Mouse (Mus musculus) C2C12 (cell line): ENCODE results near the gene Mettl7a1. TPM values are rescaled to one million over a fixed set of nuclear protein-coding genes. Genes with fewer than 3 reads are reported as not detected.
"Not testable (repeated sequence)": the region's sequence is repeated elsewhere in the genome, so short reads cannot be mapped to it uniquely, and the experiment has no call there.

Source experiments
- H3K27me3 ChIP-seq: one replicate; pipeline ENCODE4 v1.6.1; 2011; ENCODE audit not compliant: control insufficient read depth, insufficient read depth, insufficient read length
- H3K36me3 ChIP-seq: one replicate; pipeline ENCODE4 v1.6.1; 2011; ENCODE audit not compliant: control insufficient read depth, insufficient read depth
- H3K4me3 ChIP-seq: one replicate; pipeline ENCODE4 v1.5.1; 2011; ENCODE audit warnings: mild to moderate bottlenecking, control low read depth; ENCODE audit not compliant: poor library complexity, insufficient read depth, severe bottlenecking
- H3K79me2 ChIP-seq: one replicate; pipeline ENCODE4 v1.6.1; 2011; ENCODE audit not compliant: control insufficient read depth, insufficient read depth
- H3K79me3 ChIP-seq: one replicate; pipeline ENCODE4 v1.6.1; 2011; ENCODE audit warnings: low read depth, control low read depth
- H3ac ChIP-seq: one replicate; pipeline ENCODE3; 2011; ENCODE audit warnings: low read depth; ENCODE audit not compliant: control insufficient read depth, insufficient read length
- CEBPB ChIP-seq: IDR thresholded peaks from one replicate; pipeline ENCODE4 v1.6.1; 2011; ENCODE audit warnings: low read depth, mild to moderate bottlenecking, control low read depth, moderate library complexity
- CTCF ChIP-seq: IDR thresholded peaks from one replicate; pipeline ENCODE4 v1.5.1; 2011; ENCODE audit not compliant: control insufficient read depth, insufficient read depth, insufficient read length
- FOSL1 ChIP-seq: IDR thresholded peaks from one replicate; pipeline ENCODE4 v1.8.0; 2011; ENCODE audit warnings: mild to moderate bottlenecking, low read length; ENCODE audit not compliant: poor library complexity, insufficient read depth, severe bottlenecking
- MAX ChIP-seq: IDR thresholded peaks from one replicate; pipeline ENCODE4 v1.6.1; 2011; ENCODE audit warnings: mild to moderate bottlenecking, control low read depth
- MYOD1 ChIP-seq: IDR thresholded peaks from one replicate; pipeline ENCODE4 v1.6.1; 2011; ENCODE audit warnings: low read depth; ENCODE audit not compliant: control insufficient read depth, insufficient read length
- MYOG ChIP-seq: IDR thresholded peaks from one replicate; pipeline ENCODE4 v1.6.1; 2011; ENCODE audit not compliant: control insufficient read depth, insufficient read length; ENCODE audit errors: extremely low read depth
- USF1 ChIP-seq: IDR thresholded peaks from one replicate; pipeline ENCODE4 v1.6.1; 2011; ENCODE audit warnings: low read depth, mild to moderate bottlenecking, control low read depth, moderate library complexity
- polyA plus RNA-seq: library from polyadenylated mRNA; unstranded; fragments of >200 nt; fragmentation: generic; extraction: Trizol; gene quantifications from one replicate; pipeline ENCODE4 v1.2.1, GENCODE M21; 2012; ENCODE audit warnings: missing spikeins

The Mettl7a1 gene
- polyA plus RNA-seq, 1 experiment: 4.5 TPM

- Histone ChIP-seq H3ac (no peak overlapping the region), H3K79me2 (no peaks in the 10 kb centered on the region), H3K4me3 (no peak overlapping the region), H3K27me3 (no peaks in the 10 kb centered on the region), H3K79me3 (no peaks in the 10 kb centered on the region), H3K36me3 (peaks cover 34% of the 10 kb centered on the region)
- TF ChIP-seq FOSL1 (no peak), CTCF (no peak), MYOD1 (no peak), MAX (no peak), MYOG (no peak), USF1 (no peak), CEBPB (no peak)
These were observed 40.6 kb upstream of the Mettl7a1 start for GRCm38 (mm10) chr15:100263246-100263905.

- no peaks in the 10 kb centered on the region for H3K27me3 ChIP-seq
- no peaks in the 10 kb centered on the region for H3K79me2 ChIP-seq
- TF ChIP-seq MYOD1: no peak
- no peak for TF ChIP-seq MYOG
- TF ChIP-seq FOSL1: no peak
- no peak for TF ChIP-seq CEBPB
- TF ChIP-seq MAX: no peak
- no peak for TF ChIP-seq CTCF
- TF ChIP-seq USF1: no peak
- H3K79me3 ChIP-seq: no peaks in the 10 kb centered on the region
- H3ac ChIP-seq: no peak overlapping the region
- peaks cover 15% of the 10 kb centered on the region for H3K36me3 ChIP-seq
- no peak overlapping the region for H3K4me3 ChIP-seq
These were observed 38.2 kb upstream of the Mettl7a1 start for GRCm38 (mm10) chr15:100265586-100266325.

DNA sequence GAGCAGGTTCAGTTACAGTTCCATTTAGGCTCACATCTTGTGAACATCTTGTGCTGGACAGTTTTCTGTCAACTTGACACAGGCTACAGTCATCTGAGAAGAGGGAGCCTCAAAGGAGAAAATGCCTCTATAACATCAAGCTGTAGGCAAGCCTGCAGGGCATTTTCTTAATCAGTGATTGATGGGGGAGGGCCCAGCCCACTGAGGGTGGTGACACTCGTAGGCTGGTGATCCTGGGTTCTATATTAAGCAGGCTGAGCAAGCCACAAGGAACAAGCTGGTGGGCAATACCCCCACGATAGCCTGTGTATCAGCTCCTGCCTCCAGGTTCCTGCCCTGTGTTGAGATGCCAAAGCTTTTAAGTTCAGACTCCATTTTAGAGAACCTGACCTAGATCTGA lies 35.0 kb upstream of the Mettl7a1 start:
- no peaks in the 10 kb centered on the region for H3K79me3 ChIP-seq
- no peaks in the 10 kb centered on the region for H3K36me3 ChIP-seq
- TF ChIP-seq MYOG: no peak
- no peak for TF ChIP-seq CEBPB
- no peak for TF ChIP-seq CTCF
- TF ChIP-seq USF1: no peak
- TF ChIP-seq MYOD1: no peak
- TF ChIP-seq FOSL1: no peak
- no peak for TF ChIP-seq MAX
- H3K79me2 ChIP-seq: no peaks in the 10 kb centered on the region
- H3ac ChIP-seq: no peak overlapping the region
- H3K4me3 ChIP-seq: no peak overlapping the region
- no peaks in the 10 kb centered on the region for H3K27me3 ChIP-seq

- TF ChIP-seq FOSL1: no peak
- TF ChIP-seq MAX: no peak
- TF ChIP-seq USF1: no peak
- no peak for TF ChIP-seq CEBPB
- TF ChIP-seq CTCF: no peak
- TF ChIP-seq MYOD1: no peak
- TF ChIP-seq MYOG: no peak
- H3K79me2 ChIP-seq: no peaks in the 10 kb centered on the region
- H3ac ChIP-seq: no peak overlapping the region
- no peaks in the 10 kb centered on the region for H3K27me3 ChIP-seq
- no peaks in the 10 kb centered on the region for H3K36me3 ChIP-seq
- H3K4me3 ChIP-seq: no peak overlapping the region
- no peaks in the 10 kb centered on the region for H3K79me3 ChIP-seq
These were observed 34.2 kb upstream of the Mettl7a1 start for GRCm38 (mm10) chr15:100269776-100270175.

- H3K79me2 ChIP-seq, H3K4me3 ChIP-seq, H3K27me3 ChIP-seq, H3ac ChIP-seq, H3K79me3 ChIP-seq, H3K36me3 ChIP-seq: not testable (repeated sequence)
These were observed 33.3 kb upstream of the Mettl7a1 start for GRCm38 (mm10) chr15:100270609-100271008.
